Mouse (Mus musculus) ES-E14 (cell line): ENCODE measurements around the gene Mcpt9. TPM values are rescaled to one million over a fixed set of nuclear protein-coding genes. Genes with fewer than 3 reads are reported as not detected.
"Not testable (repeated sequence)": the region's sequence is repeated elsewhere in the genome, so short reads cannot be mapped to it uniquely, and the experiment has no call there.

Experiments used
- DNase-seq: peaks from one replicate; pipeline ENCODE4 v3.0.0-alpha.2; 2013; ENCODE audit warnings: low read depth, low spot score
- H3K27ac ChIP-seq: 2 replicates; pipeline ENCODE4 v1.5.1; 2012; ENCODE audit warnings: low read depth, mild to moderate bottlenecking, low read length, moderate library complexity, mixed read lengths; ENCODE audit not compliant: poor library complexity, insufficient read depth, severe bottlenecking
- H3K36me3 ChIP-seq: 2 replicates; pipeline ENCODE4 v1.6.1; 2012; ENCODE audit warnings: mild to moderate bottlenecking, low read length, moderate library complexity, mixed read lengths; ENCODE audit not compliant: control insufficient read depth, poor library complexity, insufficient read depth, severe bottlenecking
- H3K4me1 ChIP-seq, 2 experiments: fragments of 150-350 bp in 1 of 2; sonication (generic) in 1 of 2; 2 replicates each; pipeline ENCODE4 v1.6.1; 2012; ENCODE audit warnings: low read length in 2 of 2, mild to moderate bottlenecking in 1 of 2, mixed read lengths in 1 of 2; ENCODE audit not compliant: control insufficient read depth in 2 of 2, insufficient read depth in 2 of 2, poor library complexity in 1 of 2
- H3K4me3 ChIP-seq, 2 experiments: fragments of 150-350 bp in 1 of 2; sonication (generic) in 1 of 2; 2 replicates each; pipeline ENCODE4 v1.5.1; 2012; ENCODE audit warnings: low read length in 2 of 2, low read depth in 1 of 2, mild to moderate bottlenecking in 1 of 2, mixed read lengths in 1 of 2; ENCODE audit not compliant: insufficient read depth in 1 of 2, poor library complexity in 1 of 2, severe bottlenecking in 1 of 2
- H3K9ac ChIP-seq: 2 replicates; pipeline ENCODE4 v1.6.1; 2012; ENCODE audit warnings: low read depth, mild to moderate bottlenecking, low read length, mixed read lengths; ENCODE audit not compliant: poor library complexity, insufficient read depth, severe bottlenecking
- H3K9me3 ChIP-seq: fragments of 150-350 bp; sonication (generic); 2 replicates; pipeline ENCODE4 v1.6.1; 2012; ENCODE audit warnings: low read depth, mild to moderate bottlenecking, low read length; ENCODE audit not compliant: control insufficient read depth, insufficient read depth
- CHD2 ChIP-seq: IDR thresholded peaks from 2 replicates; pipeline ENCODE4 v1.6.1; 2014; ENCODE audit warnings: mild to moderate bottlenecking, low read depth, low read length, inconsistent platforms
- HCFC1 ChIP-seq: IDR thresholded peaks from 2 replicates; pipeline ENCODE4 v1.6.1; 2012; ENCODE audit warnings: low read length, inconsistent platforms, borderline replicate concordance; ENCODE audit not compliant: insufficient read depth
- MAFK ChIP-seq: IDR thresholded peaks from 2 replicates; pipeline ENCODE4 v1.6.1; 2014; ENCODE audit warnings: mild to moderate bottlenecking, low read depth, low read length, inconsistent platforms; ENCODE audit not compliant: insufficient read depth
- ZC3H11A ChIP-seq: IDR thresholded peaks from 2 replicates; pipeline ENCODE4 v1.6.1; 2012; ENCODE audit warnings: low read depth, mild to moderate bottlenecking, inconsistent platforms, low read length, borderline replicate concordance
- ZNF384 ChIP-seq: IDR thresholded peaks from 2 replicates; pipeline ENCODE4 v1.6.1; 2012; ENCODE audit warnings: low read depth, low read length, inconsistent platforms
- in situ Hi-C, 2 experiments: fragments of 600-800 bp; cut with MboI; formaldehyde crosslinking; loops; one replicate each; pipeline ENCODE4 v1.15.1; 2025; ENCODE audit warnings: low sequenced_read_pairs in 2 of 2, inconsistent platforms in 1 of 2; ENCODE audit not compliant: unreplicated experiment in 2 of 2
- total RNA-seq: library from RNA; depleted of rRNA; stranded (reverse); fragments of 300-350 nt; gene quantifications from 2 replicates; pipeline ENCODE4 v1.2.3, GENCODE M21; 2012; rRNA removed

Mcpt9 gene
- not detected in 2 replicates for total RNA-seq

DNA sequence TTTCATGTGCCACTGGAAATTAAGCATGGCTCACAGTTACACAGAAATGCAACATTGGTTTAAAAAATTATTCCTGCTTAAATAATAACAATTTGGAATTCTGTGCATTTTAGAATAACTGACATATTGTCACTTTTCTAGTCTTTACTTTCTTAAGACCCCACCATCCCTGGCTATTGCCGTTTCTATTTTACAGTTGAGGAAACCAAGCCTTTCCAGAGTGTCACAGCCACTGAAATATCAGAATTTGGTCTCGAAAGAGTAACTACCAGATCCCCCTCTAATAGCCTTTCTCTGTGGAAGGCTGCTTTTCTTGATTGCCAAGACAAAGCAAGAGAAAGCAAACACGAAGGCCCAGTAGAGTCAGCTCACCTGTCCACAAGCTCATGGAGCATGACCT, at the start of gene Mcpt9:
Gene Mcpt9 (minus strand): TSS at position 101 of the 400 bp plus-strand sequence.
- H3K4me3 ChIP-seq, H3K9ac ChIP-seq, in situ Hi-C loops, H3K4me1 ChIP-seq, H3K36me3 ChIP-seq, H3K9me3 ChIP-seq, H3K27ac ChIP-seq, DNase-seq: not testable (repeated sequence)

DNA sequence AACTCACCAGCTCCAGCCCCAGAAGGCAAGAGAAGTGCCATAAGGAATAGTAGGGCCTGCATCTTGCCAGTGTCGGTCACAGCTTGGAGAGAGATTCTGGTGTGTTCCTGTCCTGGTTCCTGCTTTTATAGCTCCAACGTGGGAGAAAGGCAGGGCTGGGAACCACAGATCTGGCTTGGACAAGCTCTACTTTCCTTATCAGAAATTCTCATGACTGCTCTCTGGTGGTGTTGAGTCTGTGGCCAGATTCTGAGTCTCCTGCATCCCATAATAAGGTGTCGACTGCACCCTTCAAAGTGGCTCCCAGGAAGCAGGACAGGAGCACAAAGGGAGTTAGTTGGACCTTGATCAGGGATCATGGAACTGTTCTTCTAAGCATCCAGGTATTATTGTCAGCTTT, 31.9 kb upstream of the Mcpt9 start, which contains the start of gene Mcpt4:
Gene Mcpt4 (minus strand): TSS at position 101 of the 400 bp plus-strand sequence.
- H3K27ac ChIP-seq, H3K36me3 ChIP-seq, H3K4me1 ChIP-seq, H3K9ac ChIP-seq, in situ Hi-C loops, H3K9me3 ChIP-seq, H3K4me3 ChIP-seq, DNase-seq: not testable (repeated sequence)

DNA sequence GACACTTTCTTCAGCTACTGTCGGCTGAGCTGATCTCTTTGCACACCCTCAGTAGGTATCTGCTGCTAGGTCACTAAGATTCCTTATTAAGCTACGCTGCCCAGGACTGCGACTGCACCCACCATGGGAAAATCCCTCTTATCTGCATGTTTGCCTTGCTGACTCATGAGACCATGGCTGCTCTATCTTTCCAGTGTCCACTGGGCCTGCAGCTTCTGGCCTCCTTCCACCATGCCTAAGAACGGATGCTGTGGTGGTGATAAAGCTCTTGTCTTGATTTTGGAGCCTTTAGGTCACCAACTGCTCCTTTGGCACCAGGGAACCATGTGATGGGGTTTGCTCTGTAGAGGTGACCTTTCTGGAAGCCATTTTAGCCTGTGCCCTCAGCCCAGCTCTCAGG, 27.4 kb upstream of the Mcpt9 start:
- TF ChIP-seq CHD2 (no peak), HCFC1 (no peak)
- no peak for DNase-seq
- Histone ChIP-seq H3K36me3 (no peaks in the 10 kb centered on the region), H3K4me3 (no peak overlapping the region), H3K27ac (no peak overlapping the region), H3K9me3 (no peaks in the 10 kb centered on the region), H3K4me1 (no peaks in the 10 kb centered on the region), H3K9ac (no peak overlapping the region)
- in situ Hi-C loops: no loop called here

DNA sequence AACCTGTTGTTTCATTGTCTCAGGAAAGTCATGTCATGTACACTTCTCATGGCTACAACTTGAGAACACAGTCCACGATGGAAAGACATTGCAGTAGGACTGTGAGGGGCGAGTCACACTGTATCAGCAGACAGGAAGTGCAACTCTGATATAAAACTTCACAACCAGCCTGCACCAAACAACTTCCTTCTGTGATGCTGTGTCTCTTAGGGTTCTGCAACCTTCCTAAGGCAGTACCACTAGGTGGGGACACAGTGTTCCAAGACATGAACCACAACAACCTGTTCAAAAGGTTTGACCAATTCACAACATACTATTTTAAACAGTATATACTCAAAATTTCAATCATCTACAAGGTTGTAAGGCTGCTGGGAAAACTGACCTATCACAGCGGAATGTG, 25.1 kb upstream of the Mcpt9 start:
- Histone ChIP-seq H3K9ac (no peak overlapping the region), H3K27ac (no peak overlapping the region), H3K9me3 (no peaks in the 10 kb centered on the region), H3K4me3 (no peak overlapping the region), H3K4me1 (no peaks in the 10 kb centered on the region), H3K36me3 (no peaks in the 10 kb centered on the region)
- in situ Hi-C loops: no loop called here
- DNase-seq: no peak
- TF ChIP-seq HCFC1: no peak
- TF ChIP-seq MAFK: no peak
- no peak for TF ChIP-seq CHD2
- no peak for TF ChIP-seq ZNF384
- TF ChIP-seq ZC3H11A: no peak

DNA sequence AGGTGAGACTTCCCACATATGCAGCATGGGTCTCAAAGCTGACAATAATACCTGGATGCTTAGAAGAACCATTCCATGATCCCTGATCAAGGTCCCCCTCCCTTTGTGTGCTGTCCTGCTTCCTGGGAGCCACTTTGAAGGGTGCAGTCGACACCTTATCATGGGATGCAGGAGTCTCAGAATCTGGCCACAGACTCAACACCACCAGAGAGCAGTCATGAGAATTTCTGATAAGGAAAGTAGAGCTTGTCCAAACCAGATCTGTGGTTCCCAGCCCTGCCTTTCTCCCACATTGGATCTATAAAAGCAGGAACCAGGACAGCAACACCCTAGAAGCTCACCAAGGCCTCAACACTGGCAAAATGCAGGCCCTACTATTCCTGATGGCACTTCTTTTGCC, 11.5 kb upstream of the Mcpt9 start, which contains the start of gene Mcpt2:
Gene Mcpt2 (plus strand): TSS at position 250 of the 400 bp plus-strand sequence.
- DNase-seq, in situ Hi-C loops, H3K9ac ChIP-seq, H3K27ac ChIP-seq, H3K4me3 ChIP-seq, H3K9me3 ChIP-seq, H3K36me3 ChIP-seq, H3K4me1 ChIP-seq: not testable (repeated sequence)
